In genomic region chr2:77411612-77412011, GRCm38 (mm10) we compare ENCODE assay signal across 12 mouse cellular contexts.
"Had no signal": no experiment of that assay in that cellular context is flagged by ENCODE, and none has a peak within 500 bp of the region (broad histone marks: within the 10 kb centered on the region; RNA-seq: fewer than 3 reads in every experiment).

No protein-coding gene starts in this region.

- H3K4me1 ChIP-seq: liver, embryonic 15.5 days; midbrain, embryonic 13.5 days; neural tube, embryonic 12.5 days; stomach, embryonic 15.5 days had no signal

- H3K27ac ChIP-seq: kidney, postnatal 0 days; layer of hippocampus, adult 2 months; liver, embryonic 15.5 days; midbrain, embryonic 13.5 days; neural tube, embryonic 12.5 days; stomach, embryonic 15.5 days had no signal

- H3K9me3 ChIP-seq: liver, embryonic 15.5 days; midbrain, embryonic 13.5 days; neural tube, embryonic 12.5 days; stomach, embryonic 15.5 days had no signal

- DNase-seq: kidney, adult 9 months; kidney, postnatal 4 days; lung, adult 2 months; lung, postnatal 36 days; spleen, adult 18-20 months; thymus, postnatal 4 days had no signal

- H3K36me3 ChIP-seq: liver, embryonic 15.5 days; midbrain, embryonic 13.5 days; neural tube, embryonic 12.5 days; stomach, embryonic 15.5 days had no signal

- H3K27me3 ChIP-seq: liver, embryonic 15.5 days; midbrain, embryonic 13.5 days; neural tube, embryonic 12.5 days; stomach, embryonic 15.5 days had no signal

- H3K4me3 ChIP-seq: layer of hippocampus, adult 2 months; liver, embryonic 15.5 days; midbrain, embryonic 13.5 days; neural tube, embryonic 12.5 days; stomach, embryonic 15.5 days had no signal
